Mouse (Mus musculus) neural tube, embryonic 15.5 days (tissue): ENCODE results near the gene Dusp7. TPM values are rescaled to one million over a fixed set of nuclear protein-coding genes. Genes with fewer than 3 reads are reported as not detected.

ENCODE experiments used
- ATAC-seq: fragments of 200-750 bp; cut with Nextera tagmentation; 2 replicates; pipeline ENCODE4 v1.8.0; 2017; ENCODE audit warnings: mild to moderate bottlenecking, moderate TSS enrichment, moderate library complexity; ENCODE audit not compliant: low FRiP score
- H3K27ac ChIP-seq: fragments of 300-500 bp; sonication (generic); replicated peaks from 2 replicates; pipeline ENCODE4 v1.5.1; 2015; ENCODE audit warnings: mild to moderate bottlenecking, inconsistent platforms
- H3K27me3 ChIP-seq: fragments of 300-500 bp; sonication (generic); replicated peaks from 2 replicates; pipeline ENCODE4 v1.6.1; 2015; ENCODE audit warnings: inconsistent platforms
- H3K36me3 ChIP-seq: fragments of 300-500 bp; sonication (generic); 2 replicates; pipeline ENCODE4 v1.6.1; 2015; ENCODE audit warnings: inconsistent platforms
- H3K4me1 ChIP-seq: fragments of 300-500 bp; sonication (generic); 2 replicates; pipeline ENCODE4 v1.6.1; 2015; ENCODE audit warnings: inconsistent platforms
- H3K4me2 ChIP-seq: fragments of 300-500 bp; sonication (generic); 2 replicates; pipeline ENCODE4 v1.6.1; 2015; ENCODE audit warnings: inconsistent platforms, mild to moderate bottlenecking, moderate library complexity
- H3K4me3 ChIP-seq: fragments of 300-500 bp; sonication (generic); replicated peaks from 2 replicates; pipeline ENCODE4 v1.5.1; 2015; ENCODE audit warnings: mild to moderate bottlenecking, inconsistent platforms
- H3K9ac ChIP-seq: fragments of 300-500 bp; sonication (generic); replicated peaks from 2 replicates; pipeline ENCODE4 v1.6.1; 2015; ENCODE audit warnings: mild to moderate bottlenecking, inconsistent platforms
- H3K9me3 ChIP-seq: fragments of 300-500 bp; sonication (generic); replicated peaks from 2 replicates; pipeline ENCODE4 v1.6.1; 2016; ENCODE audit warnings: inconsistent platforms
- WGBS: fragments of 180-500 bp; shearing (Covaris S2); methylation state at CpG from one replicate; pipeline ENCODE4 v1.1.7; 2015; ENCODE audit warnings: mixed read lengths; 5-methylcytosine and 5-hydroxymethylcytosine counted together
- polyA plus RNA-seq: library from polyadenylated mRNA; unstranded; fragments of >200 nt; fragmentation: Nextera tagmentation; extraction: Ambion mirVana; gene quantifications from 2 replicates; pipeline ENCODE4 v1.2.1, GENCODE M21; 2015

Gene Dusp7
- polyA plus RNA-seq, 1 experiment from 2014 or later: 16.4 TPM

DNA sequence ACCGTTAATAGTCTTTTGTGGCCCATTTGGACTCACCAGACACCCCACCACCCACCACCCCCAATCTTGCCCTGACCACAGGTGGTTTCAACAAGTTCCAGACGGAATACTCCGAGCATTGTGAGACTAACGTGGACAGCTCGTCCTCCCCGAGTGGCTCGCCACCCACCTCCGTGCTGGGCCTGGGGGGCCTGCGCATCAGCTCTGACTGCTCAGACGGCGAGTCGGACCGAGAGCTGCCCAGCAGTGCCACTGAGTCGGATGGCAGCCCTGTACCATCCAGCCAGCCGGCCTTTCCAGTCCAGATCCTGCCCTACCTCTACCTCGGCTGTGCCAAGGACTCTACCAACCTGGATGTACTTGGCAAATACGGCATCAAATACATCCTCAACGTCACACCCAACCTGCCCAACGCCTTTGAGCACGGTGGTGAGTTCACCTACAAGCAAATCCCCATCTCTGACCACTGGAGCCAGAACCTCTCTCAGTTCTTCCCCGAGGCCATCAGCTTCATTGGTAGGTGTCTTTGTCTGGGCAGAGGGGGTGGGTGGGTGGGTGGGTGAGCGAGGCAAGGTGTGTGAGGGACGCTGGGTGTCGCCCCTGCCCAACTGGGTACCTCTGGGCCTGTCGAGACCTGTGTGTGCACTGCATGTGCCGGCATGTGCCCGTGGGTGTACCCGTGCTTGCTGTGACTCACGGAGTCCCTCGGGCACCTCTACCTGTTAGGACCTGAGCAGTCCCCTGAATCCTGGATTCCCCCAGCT, 2.4 kb downstream of the Dusp7 start:
- H3K9ac ChIP-seq: peak overlapping the region; percentile 95
- no peaks in the 10 kb centered on the region for H3K9me3 ChIP-seq
- 90% methylated on average over 30 of the region's 30 CpGs for WGBS
- ATAC-seq: no peak
- peaks cover 22% of the 10 kb centered on the region for H3K36me3 ChIP-seq
- no peak overlapping the region for H3K27ac ChIP-seq
- H3K4me3 ChIP-seq: peak overlapping the region; percentile 87
- no peaks in the 10 kb centered on the region for H3K27me3 ChIP-seq
- H3K4me1 ChIP-seq: peaks cover 53% of the 10 kb centered on the region
- H3K4me2 ChIP-seq: peak overlapping the region; percentile 96

GRCm38 (mm10) chr9:106371384-106371671, 2.9 kb downstream of the Dusp7 start:
- 49% methylated on average over 6 of the region's 6 CpGs for WGBS
- Histone ChIP-seq H3K4me3 (peak overlapping the region; percentile 12; the same call in 1 of the 2 replicates), H3K27ac (no peak overlapping the region), H3K4me2 (peak overlapping the region; percentile 96), H3K36me3 (peaks cover 23% of the 10 kb centered on the region), H3K4me1 (peaks cover 53% of the 10 kb centered on the region), H3K27me3 (no peaks in the 10 kb centered on the region), H3K9ac (peak overlapping the region; percentile 42), H3K9me3 (no peaks in the 10 kb centered on the region)
- ATAC-seq: no peak

GRCm38 (mm10) chr9:106371776-106372175, 3.3 kb downstream of the Dusp7 start:
- ATAC-seq: no peak
- peaks cover 23% of the 10 kb centered on the region for H3K36me3 ChIP-seq
- peak overlapping the region; percentile 12; the same call in 1 of the 2 replicates for H3K4me3 ChIP-seq
- no peak overlapping the region for H3K27ac ChIP-seq
- H3K4me2 ChIP-seq: peak overlapping the region; percentile 96
- H3K4me1 ChIP-seq: peaks cover 52% of the 10 kb centered on the region
- no peaks in the 10 kb centered on the region for H3K9me3 ChIP-seq
- WGBS: 22% methylated on average over 6 of the region's 6 CpGs
- peak overlapping the region; percentile 42 for H3K9ac ChIP-seq
- H3K27me3 ChIP-seq: no peaks in the 10 kb centered on the region

GRCm38 (mm10) chr9:106372431-106373412, 4.3 kb downstream of the Dusp7 start:
- Histone ChIP-seq H3K27me3 (no peaks in the 10 kb centered on the region), H3K4me1 (peaks cover 46% of the 10 kb centered on the region), H3K27ac (no peak overlapping the region), H3K9me3 (no peaks in the 10 kb centered on the region), H3K4me2 (peak overlapping the region; percentile 96), H3K4me3 (no peak overlapping the region), H3K36me3 (peaks cover 31% of the 10 kb centered on the region), H3K9ac (0 out of 2 replicates have a peak overlapping the region, but pooled peaks have one; percentile 42)
- no peak for ATAC-seq
- 93% methylated on average over 11 of the region's 11 CpGs for WGBS

DNA sequence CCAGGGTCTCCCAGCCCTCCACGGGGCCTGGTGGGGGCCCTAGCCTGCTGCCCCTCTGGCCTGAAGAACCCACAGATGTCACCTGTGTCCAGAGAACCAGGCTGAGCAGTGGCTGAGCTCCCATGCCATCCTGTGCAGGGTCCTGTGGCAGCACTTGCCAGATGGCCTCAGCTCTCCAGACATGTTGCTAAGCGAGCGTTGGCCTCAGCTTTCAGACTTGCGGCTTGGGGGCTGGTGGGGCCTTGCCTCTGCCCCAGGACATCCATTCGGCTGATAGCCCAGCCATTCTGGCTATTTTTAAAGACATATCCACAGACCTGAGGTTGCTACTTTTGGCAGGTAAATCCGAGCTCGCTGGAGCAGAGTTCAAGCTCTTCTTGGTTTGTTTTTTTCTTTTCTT, 5.5 kb downstream of the Dusp7 start:
- Histone ChIP-seq H3K9ac (no peak overlapping the region), H3K4me1 (peaks cover 46% of the 10 kb centered on the region), H3K27me3 (no peaks in the 10 kb centered on the region), H3K4me3 (no peak overlapping the region), H3K4me2 (no peak overlapping the region), H3K9me3 (no peaks in the 10 kb centered on the region), H3K36me3 (peaks cover 31% of the 10 kb centered on the region), H3K27ac (no peak overlapping the region)
- WGBS: 85% methylated on average over 7 of the region's 7 CpGs
- no peak for ATAC-seq

GRCm38 (mm10) chr9:106377247-106377646, 8.8 kb downstream of the Dusp7 start:
- Histone ChIP-seq H3K9ac (no peak overlapping the region), H3K4me2 (no peak overlapping the region), H3K4me3 (no peak overlapping the region), H3K36me3 (peaks cover 31% of the 10 kb centered on the region), H3K27ac (no peak overlapping the region), H3K4me1 (peaks cover 28% of the 10 kb centered on the region), H3K9me3 (no peaks in the 10 kb centered on the region), H3K27me3 (no peaks in the 10 kb centered on the region)
- ATAC-seq: no peak
- WGBS: 86% methylated on average over 8 of the region's 8 CpGs

GRCm38 (mm10) chr9:106378045-106378444, 9.6 kb downstream of the Dusp7 start:
- Histone ChIP-seq H3K4me2 (no peak overlapping the region), H3K9ac (no peak overlapping the region), H3K9me3 (no peaks in the 10 kb centered on the region), H3K36me3 (peaks cover 27% of the 10 kb centered on the region), H3K27ac (no peak overlapping the region), H3K4me1 (peaks cover 22% of the 10 kb centered on the region), H3K4me3 (no peak overlapping the region), H3K27me3 (no peaks in the 10 kb centered on the region)
- 89% methylated on average over 3 of the region's 3 CpGs for WGBS
- no peak for ATAC-seq

GRCm38 (mm10) chr9:106378753-106379152, 10.3 kb downstream of the Dusp7 start:
- Histone ChIP-seq H3K9me3 (no peaks in the 10 kb centered on the region), H3K4me3 (no peak overlapping the region), H3K4me1 (peaks cover 22% of the 10 kb centered on the region), H3K27me3 (no peaks in the 10 kb centered on the region), H3K27ac (no peak overlapping the region), H3K4me2 (no peak overlapping the region), H3K9ac (no peak overlapping the region), H3K36me3 (peaks cover 20% of the 10 kb centered on the region)
- 74% methylated on average over 9 of the region's 9 CpGs for WGBS
- no peak for ATAC-seq

GRCm38 (mm10) chr9:106386181-106386864, 17.9 kb downstream of the Dusp7 start:
- Histone ChIP-seq H3K4me1 (peaks cover 36% of the 10 kb centered on the region), H3K27ac (no peak overlapping the region), H3K4me2 (no peak overlapping the region), H3K4me3 (no peak overlapping the region), H3K36me3 (no peaks in the 10 kb centered on the region), H3K9ac (no peak overlapping the region), H3K27me3 (no peaks in the 10 kb centered on the region), H3K9me3 (no peaks in the 10 kb centered on the region)
- 81% methylated on average over 12 of the region's 12 CpGs for WGBS
- ATAC-seq: no peak

DNA sequence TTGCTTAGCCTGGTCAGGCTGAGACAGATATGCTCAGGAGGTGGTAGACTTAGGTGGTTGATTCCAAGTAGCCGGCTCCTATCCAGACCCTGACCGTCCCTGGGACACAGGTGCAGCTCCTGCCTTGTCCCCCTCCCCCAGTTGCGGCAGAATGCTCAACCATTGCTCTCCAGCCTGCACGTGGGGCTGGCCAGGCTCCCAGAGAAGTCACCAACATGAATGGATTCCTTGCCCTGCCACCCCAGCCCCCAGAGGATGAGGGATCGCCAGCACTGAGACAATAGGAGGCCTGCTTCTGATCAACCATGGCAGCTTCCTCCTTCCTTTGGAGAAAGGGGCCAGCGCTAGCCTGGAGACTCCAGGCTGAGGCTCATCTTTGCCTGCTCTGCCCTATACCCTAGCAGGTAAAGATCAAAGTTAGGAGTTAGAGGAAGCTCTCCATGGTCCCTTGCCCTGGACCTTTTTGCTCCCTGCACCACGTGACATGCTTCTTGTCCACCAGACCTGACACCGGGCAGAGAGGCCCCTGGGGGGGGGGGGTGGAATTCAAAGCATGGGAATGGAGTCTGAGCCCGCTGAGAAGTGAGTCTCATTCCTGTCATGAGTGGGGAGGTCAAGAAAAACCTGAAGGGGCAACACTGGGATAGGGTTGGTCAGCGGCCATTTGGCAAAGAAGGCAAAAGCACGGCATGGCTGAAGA, 24.5 kb downstream of the Dusp7 start:
- Histone ChIP-seq H3K4me3 (no peak overlapping the region), H3K36me3 (no peaks in the 10 kb centered on the region), H3K9ac (no peak overlapping the region), H3K4me2 (no peak overlapping the region), H3K27ac (no peak overlapping the region), H3K27me3 (no peaks in the 10 kb centered on the region), H3K4me1 (peaks cover 24% of the 10 kb centered on the region), H3K9me3 (no peaks in the 10 kb centered on the region)
- ATAC-seq: no peak
- WGBS: 74% methylated on average over 11 of the region's 11 CpGs

- peaks cover 24% of the 10 kb centered on the region for H3K4me1 ChIP-seq
- no peak overlapping the region for H3K27ac ChIP-seq
- H3K9ac ChIP-seq: no peak overlapping the region
- no peaks in the 10 kb centered on the region for H3K9me3 ChIP-seq
- H3K36me3 ChIP-seq: no peaks in the 10 kb centered on the region
- no peak overlapping the region for H3K4me2 ChIP-seq
- 85% methylated on average over 8 of the region's 8 CpGs for WGBS
- ATAC-seq: no peak
- H3K4me3 ChIP-seq: no peak overlapping the region
- H3K27me3 ChIP-seq: no peaks in the 10 kb centered on the region
Observed at GRCm38 (mm10) chr9:106393548-106393947, 25.1 kb downstream of the Dusp7 start.
